Mouse (Mus musculus) stomach, postnatal 0 days (tissue): ENCODE results near the gene Hoxb3.

Experiments used
- CTCF ChIP-seq: IDR thresholded peaks from 2 replicates; pipeline ENCODE4 v1.5.1; 2016; ENCODE audit warnings: antibody characterized with exemption, low read depth, mild to moderate bottlenecking, moderate library complexity
- EP300 ChIP-seq: optimal IDR thresholded peaks from 2 replicates; pipeline ENCODE3; 2016; ENCODE audit warnings: antibody characterized with exemption

DNA sequence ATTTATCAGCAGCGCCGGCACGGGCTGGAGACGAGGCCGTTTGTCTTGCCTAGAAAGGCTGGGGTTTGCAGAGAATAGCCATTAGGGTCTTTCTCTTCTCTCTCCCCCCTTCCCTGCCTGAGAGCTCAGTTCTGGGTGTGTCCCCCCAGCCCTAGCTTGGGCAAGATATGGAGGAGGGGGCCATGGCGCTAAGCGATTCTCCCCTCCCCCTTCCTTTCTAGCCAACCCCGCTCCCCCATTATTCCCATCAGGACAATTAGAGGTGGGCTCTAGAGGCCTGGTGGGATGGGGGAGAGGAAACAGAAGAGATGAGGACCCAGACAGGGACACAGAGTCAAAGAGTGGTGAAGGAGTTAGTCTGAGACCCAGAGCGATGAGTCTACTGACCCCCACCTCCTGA, 35.7 kb upstream of the Hoxb3 start:
- TF ChIP-seq CTCF, result no peak
- TF ChIP-seq EP300, result no peak
